Mouse (Mus musculus): Measurements from ENCODE around the gene Helz2.
A peak's percentile ranks its signal among the peaks of the same experiment; 100 is the strongest.

Gene Helz2

DNA sequence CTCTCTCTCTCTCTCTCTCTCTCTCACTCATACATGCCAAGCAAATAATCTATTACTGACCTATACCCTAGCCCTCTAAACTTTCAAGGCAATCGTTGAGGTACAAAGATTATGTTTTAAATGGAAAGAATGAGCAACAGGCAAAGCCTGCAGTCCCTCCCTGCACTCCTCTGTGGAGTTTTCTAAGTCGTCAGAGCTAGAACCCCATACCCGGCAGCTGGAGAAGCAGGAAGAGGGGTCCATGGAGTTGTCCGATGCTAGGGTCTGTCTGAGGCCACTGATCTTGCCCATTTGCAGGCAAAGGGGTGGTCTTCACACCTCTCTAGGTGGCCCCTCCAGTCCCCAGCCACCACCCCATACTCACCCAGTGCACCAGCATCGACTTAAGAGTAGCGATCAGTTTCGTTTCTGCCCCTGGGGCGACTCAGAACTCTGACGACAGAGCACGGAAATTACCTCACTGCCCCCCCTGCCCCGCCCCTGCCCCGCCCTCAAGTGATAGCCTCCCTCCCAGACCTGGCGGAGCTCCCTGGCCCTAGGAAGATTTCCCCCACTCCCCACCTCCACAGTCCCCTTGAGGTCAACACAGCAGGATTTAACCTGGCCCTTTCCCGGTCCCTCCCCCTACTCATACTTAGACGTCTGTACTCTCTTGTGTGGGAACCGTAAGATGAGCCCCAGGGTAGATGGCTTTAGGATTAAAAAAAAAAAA is at the start of gene Helz2:
Gene Helz2, minus strand, starts transcription at position 426 of the 712 bp plus-strand sequence.
- DNase-seq (ENCODE audit: low spot score in 2 of 2), result peak; percentile 53 to 79

DNA sequence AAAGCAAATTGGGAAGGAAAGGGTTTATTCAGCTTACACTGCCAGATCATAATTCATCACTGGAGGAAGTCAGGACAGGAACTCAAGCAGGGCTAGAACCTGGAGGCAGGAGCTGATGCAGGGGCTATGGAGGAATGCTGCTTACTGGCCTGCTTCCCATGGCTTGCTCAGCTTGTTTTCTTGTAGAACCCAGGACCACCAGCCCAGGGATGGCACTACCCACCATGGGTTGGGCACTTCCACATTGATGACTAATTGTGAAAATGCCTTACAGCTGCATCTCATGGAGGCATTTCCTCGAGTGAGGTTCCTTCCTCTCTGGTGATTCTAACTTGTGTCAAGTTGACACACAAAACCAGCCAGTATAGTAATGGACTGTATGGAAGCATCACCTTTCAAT is 49.1 kb upstream of the Helz2 start:
- DNase-seq (ENCODE audit: low spot score in 2 of 2), result no peak

DNA sequence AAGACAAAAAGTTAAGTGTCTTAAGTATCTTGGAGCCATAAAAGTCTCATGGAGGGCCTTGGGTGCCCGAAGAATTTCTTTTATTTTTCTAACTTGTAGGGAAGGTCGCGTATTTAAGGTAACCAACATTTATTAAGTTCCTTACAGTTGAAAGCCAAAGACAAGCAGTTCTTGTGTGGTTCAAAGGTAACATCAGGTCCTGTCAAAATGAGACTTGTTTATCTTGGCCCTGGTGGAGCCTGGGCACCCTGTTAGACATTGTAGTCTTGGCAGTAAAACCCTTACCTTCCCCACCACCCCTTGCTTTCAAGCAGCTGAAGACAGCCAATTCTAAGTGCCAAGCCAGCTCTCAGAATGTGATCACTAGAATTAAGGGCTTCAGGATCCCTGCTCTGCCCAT is 46.9 kb upstream of the Helz2 start:
- DNase-seq (ENCODE audit: low spot score in 2 of 2), result no peak

DNA sequence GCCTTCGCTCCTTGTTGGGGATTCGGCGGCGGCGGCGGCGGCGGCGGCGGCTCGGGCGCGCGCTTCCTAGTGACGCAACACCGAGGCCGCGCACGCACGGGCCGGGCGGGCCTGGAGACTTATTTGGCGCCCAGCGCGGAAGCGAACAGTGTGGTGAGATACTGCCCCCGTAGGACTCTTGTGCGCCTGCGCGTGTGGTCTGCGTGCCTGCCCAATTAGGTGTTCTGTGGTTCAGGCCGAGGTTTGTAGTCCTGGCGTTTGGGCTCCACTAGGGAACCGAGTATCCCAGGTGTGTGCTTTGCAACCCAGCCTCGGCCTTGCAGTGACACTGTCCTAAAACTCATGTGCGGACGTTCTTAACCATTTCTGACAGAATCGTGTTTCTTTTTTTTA is 46.1 kb upstream of the Helz2 start, which contains the start of gene Gmeb2:
Gene Gmeb2, minus strand, starts transcription at position 78 of the 393 bp plus-strand sequence.
- DNase-seq (ENCODE audit: low spot score in 2 of 2), result peak; percentile 92 to 96

DNA sequence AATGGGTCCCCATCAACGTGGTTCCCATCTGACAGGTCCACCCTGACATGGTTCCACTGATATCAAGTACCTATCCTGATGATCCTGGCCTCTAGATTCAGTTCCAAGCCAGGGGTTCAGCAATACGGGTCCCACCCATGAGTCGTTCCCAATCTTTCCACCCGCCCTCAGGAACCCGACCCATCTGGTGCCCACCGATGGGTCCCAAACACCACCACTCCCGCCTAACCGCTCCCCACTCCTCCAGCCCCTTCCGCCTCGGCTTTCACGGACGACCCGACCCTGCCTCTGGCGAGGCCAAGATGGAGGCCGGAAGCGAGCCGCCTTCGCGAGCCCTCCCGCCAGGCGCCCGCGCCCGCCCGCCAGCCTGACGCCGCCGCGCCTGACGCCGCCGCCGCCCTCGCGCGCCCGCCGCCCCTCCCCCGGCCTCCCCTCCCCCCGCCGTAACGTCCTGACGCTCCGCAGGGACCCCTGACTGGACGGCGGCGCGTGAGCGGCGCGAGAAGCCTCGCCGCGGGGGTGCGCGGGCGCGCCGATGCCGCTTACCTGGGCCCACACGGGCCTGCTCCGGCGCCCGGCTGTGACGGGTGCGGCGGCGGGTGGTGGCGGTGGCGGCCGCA is 45.6 kb upstream of the Helz2 start:
- peak; percentile 83 to 91 for DNase-seq (ENCODE audit: low spot score in 2 of 2)

DNA sequence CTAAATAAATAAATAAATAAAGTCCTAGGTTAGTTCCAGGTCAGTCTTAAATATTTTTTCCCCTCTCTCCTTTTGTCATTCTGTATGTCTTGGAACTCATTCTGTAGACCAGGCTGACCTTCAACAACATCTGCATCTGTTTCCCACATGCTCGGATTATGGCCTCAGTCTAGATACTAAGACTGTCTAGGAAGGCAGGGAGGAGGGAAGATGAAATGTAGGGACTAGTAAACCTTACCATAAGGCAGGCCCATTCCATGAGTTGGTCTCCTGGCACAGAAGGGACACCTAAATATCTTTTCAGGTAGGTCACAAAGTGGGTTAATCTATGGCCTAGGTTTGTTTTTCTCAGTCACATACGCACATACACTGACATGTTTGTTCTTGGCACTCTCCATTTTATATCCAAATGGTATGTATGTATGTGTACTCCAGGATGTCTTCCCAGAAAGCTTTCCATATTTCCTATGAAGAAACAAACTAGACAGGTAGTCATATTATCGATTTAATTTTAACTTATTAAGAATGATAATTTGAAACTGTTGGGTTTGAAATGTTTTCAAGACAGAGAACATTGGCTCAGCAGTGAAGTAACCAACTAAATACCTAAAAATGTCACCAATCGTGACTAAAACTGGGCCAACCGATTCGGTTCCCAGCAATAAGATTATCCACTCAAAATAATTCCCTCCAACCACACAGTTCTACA is 45.0 kb upstream of the Helz2 start:
- DNase-seq (ENCODE audit: low spot score in 2 of 2), result no peak

DNA sequence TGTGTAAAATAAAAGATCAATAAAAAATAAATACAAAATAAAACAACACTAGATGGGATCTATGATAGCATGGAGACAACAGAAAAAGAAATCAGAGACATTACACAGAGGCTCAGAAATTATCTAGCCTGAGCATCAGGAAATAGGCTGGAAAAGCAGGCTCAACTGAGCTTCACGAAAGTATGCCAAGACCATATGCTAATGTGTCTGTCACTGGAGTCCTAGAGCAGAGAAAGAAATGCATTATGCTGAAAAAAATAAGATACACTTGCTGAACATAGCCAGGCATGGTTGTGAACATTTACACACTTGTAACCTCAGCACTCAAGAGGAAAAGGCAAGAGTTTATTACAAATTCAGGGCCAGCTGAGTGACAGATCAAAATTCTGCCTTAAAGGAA is 38.1 kb upstream of the Helz2 start:
- no peak for DNase-seq (ENCODE audit: low spot score in 2 of 2)

DNA sequence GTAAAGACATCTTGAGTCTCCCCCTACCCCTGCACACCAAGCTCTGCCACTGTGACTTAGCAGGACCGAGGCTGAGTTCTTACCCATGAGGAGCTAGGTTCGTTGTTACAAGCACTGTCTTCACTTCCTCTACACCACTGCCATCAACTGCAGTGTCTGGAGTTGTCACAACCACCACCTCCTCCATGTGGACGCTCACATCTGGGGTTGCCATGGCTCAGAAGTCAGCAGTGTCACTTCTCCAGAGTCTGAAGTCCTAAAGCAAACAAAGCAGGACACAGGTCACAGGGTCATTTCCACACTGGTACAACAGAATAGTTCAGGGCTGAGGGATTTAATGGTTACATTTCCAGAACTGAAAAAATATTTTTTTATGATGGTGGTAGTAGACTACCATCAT is 36.0 kb upstream of the Helz2 start:
- no peak for DNase-seq (ENCODE audit: low spot score in 2 of 2)

DNA sequence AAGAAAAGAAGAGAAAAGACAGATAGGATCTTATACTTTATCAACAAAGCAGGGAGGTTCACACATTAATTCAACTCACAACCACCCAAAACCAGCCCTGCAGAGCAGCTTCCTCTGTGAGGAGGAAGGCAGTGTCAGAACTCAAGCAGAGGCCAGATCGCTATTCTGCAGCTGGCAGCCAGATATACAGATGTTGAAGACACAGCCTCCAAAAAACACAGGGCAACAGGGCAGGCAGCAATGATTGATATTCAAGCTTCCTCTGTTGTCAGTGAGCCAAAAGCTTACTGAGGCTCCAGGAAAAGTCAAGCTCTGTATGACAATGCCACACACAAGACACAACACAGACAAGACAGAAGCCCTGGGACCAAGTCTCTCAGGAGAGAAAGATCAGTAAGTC is 34.9 kb upstream of the Helz2 start:
- no peak for DNase-seq (ENCODE audit: low spot score in 2 of 2)

DNA sequence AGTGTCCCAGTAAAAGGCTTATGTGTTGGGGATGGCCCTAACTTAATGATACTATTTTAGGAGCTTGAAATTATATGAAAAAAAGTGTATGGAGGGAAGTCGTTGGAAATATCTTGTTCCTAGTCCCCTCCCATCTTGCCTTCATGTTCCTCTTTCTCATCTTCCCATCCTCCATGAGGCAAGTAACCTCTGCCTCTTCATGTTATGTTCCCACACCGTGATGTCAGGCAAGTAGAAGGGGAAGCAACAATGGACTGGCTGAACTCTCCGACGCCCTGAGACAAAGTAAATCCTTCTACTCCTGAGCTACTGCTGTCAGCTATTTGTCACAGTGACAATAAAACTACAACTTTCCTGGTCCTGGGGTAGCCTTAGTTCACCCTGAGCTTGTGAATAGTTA is 32.8 kb upstream of the Helz2 start:
- DNase-seq (ENCODE audit: low spot score in 2 of 2), result no peak

DNA sequence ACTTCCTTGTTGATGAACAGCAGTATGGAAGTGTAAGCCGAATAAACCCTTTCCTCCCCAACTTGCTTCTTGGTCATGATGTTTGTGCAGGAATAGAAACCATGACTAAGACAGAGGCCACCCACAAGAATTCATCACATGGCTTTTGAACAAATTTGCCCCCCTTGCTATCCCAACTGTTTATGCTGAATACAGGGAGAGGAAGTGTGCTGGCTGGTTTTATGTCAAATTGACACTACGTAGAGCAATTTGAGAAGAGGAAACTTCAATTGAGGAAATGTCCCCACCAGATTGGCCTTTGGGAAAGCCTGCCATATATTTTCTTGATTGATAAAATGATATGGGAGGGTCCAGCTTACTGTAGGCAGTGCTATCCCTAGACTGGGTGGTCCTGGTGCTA is 32.0 kb upstream of the Helz2 start:
- DNase-seq (ENCODE audit: low spot score in 2 of 2), result no peak

DNA sequence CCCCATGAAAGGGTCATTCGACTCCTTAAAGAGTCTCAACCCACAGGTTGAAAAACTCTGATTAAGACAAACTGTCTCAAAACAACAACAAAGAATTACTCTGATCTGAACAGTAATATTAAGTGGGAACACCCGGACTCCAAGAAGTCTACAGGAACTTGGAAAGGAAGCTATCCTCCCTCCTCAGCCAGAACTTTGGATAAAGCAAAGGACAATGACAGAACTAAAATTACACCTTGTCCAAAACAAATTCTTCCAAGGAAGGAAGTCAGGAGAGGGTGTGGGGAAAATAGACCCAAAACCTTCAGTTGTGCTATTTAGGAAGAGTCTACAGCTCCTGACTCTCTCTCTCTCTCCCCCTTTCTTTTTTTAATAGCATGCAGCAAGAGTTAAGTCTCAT is 30.3 kb upstream of the Helz2 start:
- DNase-seq (ENCODE audit: low spot score in 2 of 2), result no peak

DNA sequence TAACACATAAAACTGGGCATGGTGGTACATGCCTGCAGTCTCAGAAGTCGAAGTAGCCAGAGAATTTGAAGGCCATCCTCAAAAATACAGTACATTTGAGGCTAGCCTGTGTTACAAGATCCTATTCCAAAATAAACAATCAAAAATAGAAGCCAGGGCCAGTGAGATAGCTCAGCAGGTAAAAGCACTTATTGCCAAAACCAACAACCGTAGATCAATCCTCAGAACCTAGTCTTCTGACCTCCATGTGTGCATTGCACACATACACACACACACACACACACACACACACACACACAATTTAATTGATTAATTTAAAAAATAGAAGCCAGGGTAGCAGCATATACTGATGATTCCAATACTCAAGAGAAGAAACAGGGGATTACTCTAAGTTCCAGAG is 25.0 kb upstream of the Helz2 start:
- no peak for DNase-seq (ENCODE audit: low spot score in 2 of 2)

DNA sequence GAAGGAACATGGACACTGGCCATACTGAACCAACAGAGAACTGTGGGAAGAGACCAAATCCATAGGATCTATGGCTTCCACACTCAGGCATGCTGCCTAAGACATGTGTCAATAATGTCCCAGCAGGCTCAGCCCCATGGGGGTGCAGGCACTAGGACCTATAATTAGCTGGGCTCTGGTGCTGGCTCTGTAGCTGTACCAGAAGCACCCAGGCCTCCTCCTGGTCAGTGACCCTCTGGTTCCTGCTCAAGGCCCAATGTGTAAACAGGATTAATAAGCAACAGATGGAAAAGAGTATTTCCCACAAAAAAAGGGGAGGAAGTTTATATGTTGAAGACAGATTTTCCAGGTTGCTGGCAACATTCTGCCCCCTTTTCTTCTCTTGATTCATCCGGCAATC is 11.4 kb upstream of the Helz2 start:
- no peak for DNase-seq (ENCODE audit: low spot score in 2 of 2)

DNA sequence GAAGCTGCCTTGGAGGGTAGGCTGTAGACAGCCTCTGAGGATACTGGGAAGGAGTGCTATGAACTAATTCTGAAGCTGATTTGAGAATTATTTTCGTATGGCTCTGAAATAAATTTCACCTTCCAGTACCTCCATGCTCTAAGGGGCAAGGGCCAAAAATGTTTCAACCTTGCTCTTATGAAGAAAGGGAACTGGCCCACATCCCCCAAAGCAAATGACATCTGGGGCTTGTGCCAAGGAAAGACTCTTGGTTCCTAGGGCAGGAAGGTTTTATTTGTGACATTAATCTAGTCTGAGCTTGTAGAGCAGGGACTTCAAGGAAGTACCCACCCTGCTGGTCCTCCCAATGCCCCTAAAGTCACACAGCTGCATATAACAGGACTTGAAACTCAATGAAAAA is 10.0 kb upstream of the Helz2 start:
- no peak for DNase-seq (ENCODE audit: low spot score in 2 of 2)

DNA sequence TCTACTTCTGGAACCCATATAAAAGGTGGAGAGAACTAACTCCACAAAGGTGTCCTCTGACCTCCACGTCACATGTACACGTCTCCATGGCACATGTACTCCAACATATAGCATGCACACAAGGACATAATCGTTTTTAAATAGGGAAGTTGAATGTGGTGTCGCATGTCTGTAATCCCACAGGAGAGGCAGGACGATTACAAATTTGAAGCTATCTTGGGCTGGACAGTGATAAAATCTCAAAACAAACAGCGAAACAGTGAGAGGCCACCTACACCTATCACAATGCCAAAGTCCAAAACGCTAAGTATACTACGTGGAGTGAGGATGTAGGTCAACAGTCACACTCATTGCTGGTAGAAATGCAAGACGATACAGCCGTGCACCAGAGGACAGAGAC is 7.4 kb upstream of the Helz2 start:
- no peak for DNase-seq (ENCODE audit: low spot score in 2 of 2)

DNA sequence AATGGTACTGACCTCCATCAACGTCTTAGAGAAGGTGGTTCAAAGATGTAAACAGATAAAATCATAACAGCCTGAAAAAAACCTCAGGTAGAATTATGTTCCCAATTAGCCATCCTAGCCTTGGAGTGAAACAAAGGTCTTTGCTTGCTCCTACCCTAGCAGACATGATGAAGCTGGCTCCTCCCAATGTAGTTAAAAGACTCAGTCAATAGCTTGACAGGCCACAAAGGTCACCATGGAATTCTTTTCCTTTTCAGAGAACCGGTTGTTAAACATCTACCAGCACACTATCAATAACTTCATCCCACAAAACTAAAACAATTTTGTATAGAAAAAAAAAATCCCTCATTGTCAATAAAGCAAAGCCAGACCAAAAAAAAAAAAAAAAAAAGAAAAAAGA is 3.2 kb upstream of the Helz2 start:
- DNase-seq (ENCODE audit: low spot score in 2 of 2), result no peak

DNA sequence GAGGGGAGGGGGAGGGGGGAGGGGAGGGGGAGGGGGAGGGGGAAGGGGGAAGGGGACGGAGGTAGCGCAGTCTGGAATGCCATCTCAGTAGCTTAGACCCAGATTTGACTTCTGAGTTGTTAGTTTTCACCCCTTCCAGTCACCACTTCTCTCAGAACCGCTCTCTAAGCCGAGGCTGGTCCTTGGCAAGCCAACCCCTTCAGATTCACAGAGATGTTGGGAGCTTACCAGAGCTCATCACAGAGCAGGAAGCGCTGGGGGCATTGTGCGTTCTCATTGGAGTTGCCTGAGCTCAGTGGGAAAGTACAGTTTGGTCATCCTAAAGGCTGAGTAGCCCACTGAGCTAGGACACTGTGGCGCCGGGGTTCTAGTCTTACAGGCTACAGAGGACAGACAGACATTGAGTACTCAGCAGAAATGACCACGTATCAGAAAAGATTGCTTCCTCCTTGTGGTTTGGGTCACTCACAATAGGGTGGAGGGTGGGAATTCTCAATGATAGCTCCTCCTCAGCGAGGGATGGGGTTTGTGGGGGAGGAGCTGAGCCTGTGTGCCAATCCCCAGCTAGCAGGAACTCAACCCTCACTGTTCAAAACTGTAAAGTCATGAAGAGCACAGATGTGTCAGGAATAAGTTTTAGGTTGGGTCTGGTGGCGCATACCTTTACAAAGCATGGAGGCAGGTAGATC is 2.0 kb upstream of the Helz2 start:
- peak in 1 of 2 experiments; percentile 60 for DNase-seq (ENCODE audit: low spot score in 2 of 2)

DNA sequence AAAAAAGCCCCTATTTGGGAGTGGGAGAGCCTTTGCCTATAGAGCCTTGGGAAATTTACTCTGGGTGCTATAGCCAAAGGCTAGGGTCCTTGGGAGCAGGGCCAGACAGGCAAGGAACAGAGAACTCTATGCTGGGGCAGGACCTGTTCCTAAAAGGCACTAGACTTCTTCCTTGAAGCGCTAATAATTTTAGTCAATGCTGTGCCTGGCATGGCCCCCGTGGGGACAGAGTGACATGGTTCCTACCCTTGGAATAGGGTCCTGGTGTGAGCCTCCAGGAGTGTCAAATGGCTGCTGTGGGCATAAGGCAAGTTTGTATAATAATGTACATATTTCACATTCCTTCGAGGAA is 463 bp upstream of the Helz2 start:
- no peak for DNase-seq (ENCODE audit: low spot score in 2 of 2)

DNA sequence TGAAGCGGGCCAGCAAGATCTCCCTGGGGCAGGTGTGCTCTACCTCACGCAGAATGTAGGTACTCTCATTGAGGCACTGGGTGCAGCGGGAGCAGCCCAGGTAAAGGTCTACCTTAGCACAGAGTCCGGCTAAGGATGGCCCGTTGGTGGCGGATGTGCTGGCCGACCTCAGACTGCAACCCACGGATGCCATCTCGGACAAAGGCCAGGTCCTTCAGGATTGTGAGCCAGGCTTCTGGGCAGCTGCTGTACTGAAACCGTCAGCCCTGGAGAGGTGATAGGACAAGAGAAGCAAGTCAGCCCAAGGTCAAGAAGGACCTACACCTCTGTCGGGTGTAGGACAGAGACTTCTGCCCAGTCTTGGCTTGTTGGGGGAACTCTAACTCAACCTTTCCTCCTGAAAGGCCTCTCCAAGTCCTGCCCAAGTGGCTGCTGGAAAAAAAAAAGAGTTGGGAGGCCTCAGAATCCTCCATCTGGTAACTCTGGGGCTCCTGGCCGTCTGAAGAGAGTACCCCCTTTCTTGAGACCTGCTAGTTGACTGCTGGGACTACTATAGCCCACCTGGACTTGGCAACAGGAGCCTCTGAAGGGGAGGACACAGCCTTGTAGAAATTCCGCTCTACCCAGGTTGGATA is 904 bp downstream of the Helz2 start:
- DNase-seq (ENCODE audit: low spot score in 2 of 2), result peak in 1 of 2 experiments; percentile 61

DNA sequence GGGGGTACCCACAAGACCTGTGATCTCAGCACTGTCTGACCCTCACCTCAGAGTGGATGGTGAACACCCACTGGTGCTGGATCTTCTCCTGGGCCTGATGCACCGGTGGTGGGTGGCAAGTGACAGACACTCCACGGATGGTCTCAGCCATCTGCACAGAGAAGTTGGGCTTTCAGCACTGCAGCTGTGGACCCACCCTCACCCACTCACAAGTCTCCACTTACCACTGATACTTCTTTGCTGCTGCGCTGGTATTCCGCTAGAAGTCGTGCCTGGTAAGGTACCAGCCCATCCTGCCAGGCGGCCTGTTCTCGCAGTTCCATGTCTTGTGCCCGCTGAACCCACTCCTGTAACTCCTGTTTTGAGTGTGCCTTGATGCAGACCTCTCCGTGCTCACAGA is 2.6 kb downstream of the Helz2 start:
- DNase-seq (ENCODE audit: low spot score in 2 of 2), result peak in 1 of 2 experiments; percentile 59

DNA sequence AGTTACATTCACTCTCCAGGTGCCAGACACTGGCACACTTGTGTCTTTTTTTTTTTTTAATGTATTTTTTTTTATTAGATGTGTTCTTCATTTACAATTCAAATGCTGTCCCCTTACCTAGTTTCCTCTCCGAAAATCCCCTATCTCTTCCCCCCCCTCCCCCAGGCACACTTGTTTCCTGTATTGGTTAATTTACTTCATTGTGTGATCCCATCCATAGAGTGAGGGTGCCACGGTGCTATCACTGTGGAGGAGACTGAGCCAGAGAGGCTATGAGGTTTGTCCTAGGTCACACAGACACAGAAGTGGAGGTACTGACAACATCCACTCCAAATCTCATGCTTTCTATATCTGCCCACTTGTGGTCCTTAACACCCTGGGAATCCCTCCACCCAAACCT is 3.0 kb downstream of the Helz2 start:
- DNase-seq (ENCODE audit: low spot score in 2 of 2), result no peak

All from spleen, postnatal 4 days (tissue).